Comparison of ENCODE assay signal across 18 mouse cellular contexts in genomic region chr17:3104154-3104931, GRCm38 (mm10). TPM values are rescaled to one million over a fixed set of nuclear protein-coding genes. Genes with fewer than 3 reads are reported as not detected.
A peak's percentile ranks its signal among the peaks of the same experiment; 100 is the strongest.
DNase-seq lines count a peak whose midpoint lies in the region; ATAC-seq and TF ChIP-seq lines count a peak whose summit lies in the region.
"Had no signal": no experiment of that assay in that cellular context is flagged by ENCODE, and none has a peak within 500 bp of the region (broad histone marks: within the 10 kb centered on the region; RNA-seq: fewer than 3 reads in every experiment).

No protein-coding gene starts in this region.

- H3K4me2 ChIP-seq in intestine, postnatal 0 days (replicated peaks; ENCODE audit: low read depth) = no peak overlapping the region
- no peak overlapping the region for H3K4me2 ChIP-seq in intestine, embryonic 16.5 days (ENCODE audit: low read depth, low read length)
- no peak overlapping the region for H3K4me2 ChIP-seq in midbrain, postnatal 0 days (ENCODE audit: low read depth, low read length, poor library complexity, severe bottlenecking)
- H3K4me2 ChIP-seq in midbrain, embryonic 15.5 days = no peak overlapping the region
- no peak overlapping the region for H3K4me2 ChIP-seq in stomach, postnatal 0 days (replicated peaks; ENCODE audit: low read depth)
- H3K4me2 ChIP-seq: embryonic facial prominence, embryonic 15.5 days; forebrain, embryonic 13.5 days; hindbrain, embryonic 14.5 days; limb, embryonic 13.5 days; lung, embryonic 15.5 days; midbrain, embryonic 13.5 days had no signal

- H3K9ac ChIP-seq in intestine, postnatal 0 days (ENCODE audit: low read depth, low read length) = no peak overlapping the region
- H3K9ac ChIP-seq in intestine, embryonic 16.5 days (ENCODE audit: low read depth, low read length) = no peak overlapping the region
- no peak overlapping the region for H3K9ac ChIP-seq in midbrain, postnatal 0 days (replicated peaks; ENCODE audit: low read length, poor library complexity, severe bottlenecking)
- H3K9ac ChIP-seq in midbrain, embryonic 15.5 days = no peak overlapping the region
- no peak overlapping the region for H3K9ac ChIP-seq in stomach, postnatal 0 days (ENCODE audit: low read length)
- H3K9ac ChIP-seq: embryonic facial prominence, embryonic 15.5 days; forebrain, embryonic 13.5 days; hindbrain, embryonic 14.5 days; limb, embryonic 13.5 days; lung, embryonic 15.5 days; midbrain, embryonic 13.5 days had no signal

- TF ChIP-seq POLR2A in bone marrow macrophage, adult 2 months (IDR thresholded peaks at IDR 0.05; ENCODE audit: borderline replicate concordance, low read depth, low read length) = no peak

- no peak overlapping the region for H3K27ac ChIP-seq in intestine, postnatal 0 days (ENCODE audit: low read depth, low read length)
- no peak overlapping the region for H3K27ac ChIP-seq in intestine, embryonic 16.5 days (ENCODE audit: low read length)
- no peak overlapping the region for H3K27ac ChIP-seq in midbrain, postnatal 0 days (ENCODE audit: low read depth, low read length)
- H3K27ac ChIP-seq in midbrain, embryonic 15.5 days = no peak overlapping the region
- peak overlapping the region; percentile 78 for H3K27ac ChIP-seq in bone marrow macrophage, adult 2 months (ENCODE audit: insufficient read depth, low read depth, low read length)
- H3K27ac ChIP-seq in stomach, postnatal 0 days (replicated peaks) = no peak overlapping the region
- H3K27ac ChIP-seq: embryonic facial prominence, embryonic 15.5 days; forebrain, embryonic 13.5 days; hindbrain, embryonic 14.5 days; limb, embryonic 13.5 days; lung, embryonic 15.5 days; midbrain, embryonic 13.5 days had no signal

- H3K4me3 ChIP-seq in intestine, postnatal 0 days (ENCODE audit: low read depth, low read length) = no peak overlapping the region
- no peak overlapping the region for H3K4me3 ChIP-seq in intestine, embryonic 16.5 days (ENCODE audit: low read length)
- H3K4me3 ChIP-seq in midbrain, postnatal 0 days (ENCODE audit: low read depth, low read length) = no peak overlapping the region
- H3K4me3 ChIP-seq in midbrain, embryonic 15.5 days = no peak overlapping the region
- H3K4me3 ChIP-seq in bone marrow macrophage, adult 2 months (ENCODE audit: insufficient read depth, low read length) = no peak overlapping the region
- no peak overlapping the region for H3K4me3 ChIP-seq in stomach, postnatal 0 days (ENCODE audit: low read depth, low read length)
- H3K4me3 ChIP-seq: embryonic facial prominence, embryonic 15.5 days; forebrain, embryonic 13.5 days; limb, embryonic 13.5 days; lung, embryonic 15.5 days; midbrain, embryonic 13.5 days had no signal

- H3K4me1 ChIP-seq in intestine, postnatal 0 days (replicated peaks; ENCODE audit: control insufficient read depth, insufficient read depth, low read length) = no peaks in the 10 kb centered on the region
- peaks cover 5% of the 10 kb centered on the region; the same call in 1 of the 2 replicates for H3K4me1 ChIP-seq in intestine, embryonic 16.5 days (ENCODE audit: control insufficient read depth, insufficient read depth, low read length)
- H3K4me1 ChIP-seq in midbrain, postnatal 0 days (ENCODE audit: insufficient read depth, low read length) = no peaks in the 10 kb centered on the region
- H3K4me1 ChIP-seq in midbrain, embryonic 15.5 days = peaks cover 4% of the 10 kb centered on the region; the same call in 1 of the 2 replicates
- peaks cover 30% of the 10 kb centered on the region for H3K4me1 ChIP-seq in bone marrow macrophage, adult 2 months (ENCODE audit: control insufficient read depth, insufficient read depth, low read length)
- no peaks in the 10 kb centered on the region for H3K4me1 ChIP-seq in stomach, postnatal 0 days (replicated peaks; ENCODE audit: control insufficient read depth, insufficient read depth)
- H3K4me1 ChIP-seq: lung, embryonic 15.5 days had no signal

- H3K9me3 ChIP-seq in intestine, postnatal 0 days (ENCODE audit: control insufficient read depth) = no peaks in the 10 kb centered on the region
- H3K9me3 ChIP-seq in intestine, embryonic 16.5 days (ENCODE audit: control insufficient read depth, low read length) = no peaks in the 10 kb centered on the region
- H3K9me3 ChIP-seq in midbrain, postnatal 0 days (ENCODE audit: low read length) = no peaks in the 10 kb centered on the region
- H3K9me3 ChIP-seq in midbrain, embryonic 15.5 days = no peaks in the 10 kb centered on the region
- no peaks in the 10 kb centered on the region for H3K9me3 ChIP-seq in stomach, postnatal 0 days (ENCODE audit: control insufficient read depth, low read length)
- H3K9me3 ChIP-seq: embryonic facial prominence, embryonic 15.5 days; forebrain, embryonic 13.5 days; G1E; limb, embryonic 13.5 days; lung, embryonic 15.5 days; midbrain, embryonic 13.5 days had no signal

- no peak for TF ChIP-seq EP300 in stomach, postnatal 0 days (optimal IDR thresholded peaks at IDR 0.05)

- WGBS in intestine, postnatal 0 days = 86% methylated on average over 6 of the region's 6 CpGs
- WGBS in intestine, embryonic 16.5 days = 87% methylated on average over 6 of the region's 6 CpGs
- 92% methylated on average over 6 of the region's 6 CpGs for whole genome bisulfite sequencing in midbrain, postnatal 0 days
- WGBS in midbrain, embryonic 15.5 days = 94% methylated on average over 6 of the region's 6 CpGs
- 79% methylated on average over 6 of the region's 6 CpGs for WGBS in stomach, postnatal 0 days

- TF ChIP-seq CTCF in intestine, postnatal 0 days (IDR thresholded peaks at IDR 0.05; ENCODE audit: low read depth) = peak; percentile 50
- peak; percentile 42; the same call in 1 of the 2 replicates for TF ChIP-seq CTCF in midbrain, postnatal 0 days (IDR thresholded peaks at IDR 0.05)
- TF ChIP-seq CTCF in bone marrow macrophage, adult 2 months (IDR thresholded peaks at IDR 0.05; ENCODE audit: low read depth, low read length) = no peak
- TF ChIP-seq CTCF in stomach, postnatal 0 days (IDR thresholded peaks at IDR 0.05; ENCODE audit: low read depth) = peak; percentile 55

- no peak for ATAC-seq in intestine, postnatal 0 days
- no peak for ATAC-seq in intestine, embryonic 16.5 days
- no peak for ATAC-seq in midbrain, postnatal 0 days (ENCODE audit: low FRiP score)
- no peak for ATAC-seq in midbrain, embryonic 15.5 days (replicated peaks)
- no peak for ATAC-seq in stomach, postnatal 0 days (ENCODE audit: low FRiP score, low TSS enrichment)
- ATAC-seq in inflammation-experienced regulatory T-cells, adult 6 months = no peak
- ATAC-seq: forebrain, embryonic 13.5 days; midbrain, embryonic 13.5 days had no signal

- H3K27me3 ChIP-seq in intestine, postnatal 0 days (replicated peaks; ENCODE audit: control insufficient read depth, insufficient read depth, low read length) = no peaks in the 10 kb centered on the region
- no peaks in the 10 kb centered on the region for H3K27me3 ChIP-seq in intestine, embryonic 16.5 days (replicated peaks; ENCODE audit: control insufficient read depth, insufficient read depth, low read length)
- no peaks in the 10 kb centered on the region for H3K27me3 ChIP-seq in midbrain, postnatal 0 days (ENCODE audit: insufficient read depth, low read length)
- H3K27me3 ChIP-seq in midbrain, embryonic 15.5 days (replicated peaks) = no peaks in the 10 kb centered on the region
- H3K27me3 ChIP-seq in stomach, postnatal 0 days (ENCODE audit: control insufficient read depth, insufficient read depth, low read length) = no peaks in the 10 kb centered on the region
- H3K27me3 ChIP-seq: embryonic facial prominence, embryonic 15.5 days; forebrain, embryonic 13.5 days; limb, embryonic 13.5 days; lung, embryonic 15.5 days; midbrain, embryonic 13.5 days had no signal

- no peak for DNase-seq in midbrain, postnatal 0 days (ENCODE audit: low spot score)
- DNase-seq in stomach, postnatal 0 days (ENCODE audit: low spot score) = no peak
- DNase-seq: cerebellum, adult 11 months; heart, adult 18-20 months; heart, postnatal 10 days; kidney, adult 9 months had no signal

- no peaks in the 10 kb centered on the region for H3K36me3 ChIP-seq in intestine, postnatal 0 days (ENCODE audit: control insufficient read depth, insufficient read depth)
- no peaks in the 10 kb centered on the region for H3K36me3 ChIP-seq in intestine, embryonic 16.5 days (ENCODE audit: control insufficient read depth, insufficient read depth, low read length)
- no peaks in the 10 kb centered on the region for H3K36me3 ChIP-seq in midbrain, postnatal 0 days (ENCODE audit: insufficient read depth, low read length)
- no peaks in the 10 kb centered on the region for H3K36me3 ChIP-seq in midbrain, embryonic 15.5 days (replicated peaks)
- H3K36me3 ChIP-seq in stomach, postnatal 0 days (ENCODE audit: control insufficient read depth, insufficient read depth, low read length) = no peaks in the 10 kb centered on the region
- H3K36me3 ChIP-seq: embryonic facial prominence, embryonic 15.5 days; lung, embryonic 15.5 days had no signal

RNA-seq across cellular contexts. Expression of gene Scaf8, which starts 10.4 kb away (rescaled TPM):
- polyA plus RNA-seq in intestine, postnatal 0 days (2015; fragmentation: Nextera tagmentation; extraction: Ambion mirVana) = 8.3 and 9.4 TPM in 2 replicates
- polyA plus RNA-seq in intestine, embryonic 16.5 days (2015; fragmentation: Nextera tagmentation; extraction: Ambion mirVana) = 12.8 and 14.4 TPM in 2 replicates
- total RNA-seq in midbrain, postnatal 0 days (2014; rRNA removed) = 56.0 and 59.8 TPM in 2 replicates
- 13.4 and 15.8 TPM in 2 replicates for polyA plus RNA-seq in midbrain, postnatal 0 days (2015; fragmentation: Nextera tagmentation; extraction: Ambion mirVana)
- polyA plus RNA-seq in midbrain, embryonic 15.5 days (2015; fragmentation: Nextera tagmentation; extraction: Ambion mirVana) = 16.9 and 18.4 TPM in 2 replicates
- polyA plus RNA-seq in bone marrow macrophage, adult 2 months (2012; ENCODE audit: insufficient read depth, insufficient read length, missing spikeins) = 19.4 and 22.3 TPM in 2 replicates
- polyA plus RNA-seq in stomach, postnatal 0 days (2015; fragmentation: Nextera tagmentation; extraction: Ambion mirVana) = 6.7 and 7.6 TPM in 2 replicates
- 10 to 100 TPM; 23.2 to 30.0 (median 26.4) TPM for polyA plus RNA-seq in inflammation-experienced regulatory T-cells, adult 6 months (2017; shearing (Covaris generic))
